Mouse (Mus musculus): Measurements from ENCODE around the gene Cic. TPM values are rescaled to one million over a fixed set of nuclear protein-coding genes. Genes with fewer than 3 reads are reported as not detected.
"Not testable (repeated sequence)": the region's sequence is repeated elsewhere in the genome, so short reads cannot be mapped to it uniquely, and the experiment has no call there.

The Cic gene
- polyA plus RNA-seq, 1 experiment from 2014 or later: 36.0 TPM

DNA sequence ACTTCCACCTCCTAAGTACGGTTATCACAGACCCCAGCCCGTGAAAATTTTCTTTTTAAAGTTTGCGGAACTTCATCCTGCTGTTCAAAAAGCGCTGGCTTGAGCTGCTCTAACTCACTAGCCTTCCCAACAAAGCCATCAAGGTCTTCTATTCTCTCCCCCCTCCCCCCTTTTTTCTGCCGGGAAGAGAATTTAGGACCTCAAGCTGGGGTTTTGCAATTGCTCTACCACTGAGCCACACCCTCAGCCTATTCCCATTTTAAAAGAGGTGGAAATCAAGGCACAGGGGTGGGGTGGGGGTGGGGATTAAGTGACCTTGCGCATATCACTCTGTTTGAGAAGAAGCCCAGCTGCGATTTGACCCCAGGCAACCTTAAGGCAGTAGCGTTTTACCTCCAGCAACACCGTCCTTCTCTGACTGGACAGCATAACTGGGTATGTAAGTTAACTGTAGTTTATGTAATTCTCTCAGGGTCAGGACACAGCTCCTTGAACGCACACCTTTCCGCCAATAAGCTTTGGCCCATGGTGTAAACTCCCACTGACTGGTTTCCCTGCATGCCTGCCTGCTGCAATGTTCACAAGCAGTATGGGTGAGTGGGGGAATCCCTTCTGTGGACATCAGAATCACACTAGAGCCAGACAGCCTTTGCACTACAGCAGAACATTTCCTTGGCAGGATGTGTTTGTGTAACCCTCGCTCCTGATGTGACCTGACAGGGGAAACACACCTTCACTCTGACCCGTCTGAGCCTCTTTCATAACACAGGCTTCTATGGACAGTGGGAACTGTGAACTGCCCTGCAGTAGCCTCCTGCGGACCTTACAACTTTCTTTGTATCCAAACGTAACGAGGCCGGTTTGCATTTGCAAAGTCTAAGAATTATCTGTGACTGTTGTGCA is 3.3 kb upstream of the Cic start:
- H3K4me2 ChIP-seq (replicated peaks; ENCODE audit: low read depth, low read length): no peak overlapping the region
- H3K9ac ChIP-seq (ENCODE audit: low read depth, low read length): no peak overlapping the region
- no peaks in the 10 kb centered on the region for H3K27me3 ChIP-seq (ENCODE audit: control insufficient read depth, insufficient read depth, low read length)
- peaks cover 9% of the 10 kb centered on the region; the same call in 1 of the 2 replicates for H3K4me1 ChIP-seq (ENCODE audit: control insufficient read depth, insufficient read depth, low read length)
- 30% methylated on average over 17 of the region's 17 CpGs for WGBS
- H3K9me3 ChIP-seq (ENCODE audit: control insufficient read depth, low read length): no peaks in the 10 kb centered on the region
- H3K36me3 ChIP-seq (ENCODE audit: control insufficient read depth, insufficient read depth, low read length): no peaks in the 10 kb centered on the region
- no peak for ATAC-seq (ENCODE audit: low FRiP score, low TSS enrichment)
- no peak overlapping the region for H3K27ac ChIP-seq (ENCODE audit: low read depth, low read length)
- no peak overlapping the region for H3K4me3 ChIP-seq (ENCODE audit: low read length)

DNA sequence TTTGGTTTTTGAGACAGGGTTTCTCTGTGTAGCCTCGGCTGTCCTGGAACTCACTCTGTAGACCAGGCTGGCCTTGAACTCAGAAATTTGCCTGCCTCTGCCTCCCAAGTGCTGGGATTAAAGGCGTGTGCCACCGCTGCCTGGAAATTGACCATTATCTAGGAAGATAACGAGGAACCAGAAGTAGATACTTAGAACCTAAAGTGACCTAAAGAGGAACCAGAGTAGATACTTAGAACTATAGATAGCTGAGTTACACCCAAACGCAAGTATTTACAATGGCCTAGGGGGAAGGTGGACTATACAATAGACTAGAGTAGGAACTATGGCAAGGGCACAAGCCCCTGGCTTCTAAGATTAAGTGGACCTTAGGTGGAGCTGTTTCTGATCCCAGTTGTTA is 1.8 kb upstream of the Cic start:
- WGBS: 91% methylated on average over 5 of the region's 5 CpGs
- H3K4me1 ChIP-seq (ENCODE audit: control insufficient read depth, insufficient read depth, low read length): peaks cover 24% of the 10 kb centered on the region
- not testable (repeated sequence) for H3K27ac ChIP-seq (ENCODE audit: low read depth, low read length); H3K9me3 ChIP-seq (ENCODE audit: control insufficient read depth, low read length); H3K4me3 ChIP-seq (ENCODE audit: low read length); ATAC-seq (ENCODE audit: low FRiP score, low TSS enrichment); H3K4me2 ChIP-seq (replicated peaks; ENCODE audit: low read depth, low read length); H3K27me3 ChIP-seq (ENCODE audit: control insufficient read depth, insufficient read depth, low read length); H3K36me3 ChIP-seq (ENCODE audit: control insufficient read depth, insufficient read depth, low read length); H3K9ac ChIP-seq (ENCODE audit: low read depth, low read length)

DNA sequence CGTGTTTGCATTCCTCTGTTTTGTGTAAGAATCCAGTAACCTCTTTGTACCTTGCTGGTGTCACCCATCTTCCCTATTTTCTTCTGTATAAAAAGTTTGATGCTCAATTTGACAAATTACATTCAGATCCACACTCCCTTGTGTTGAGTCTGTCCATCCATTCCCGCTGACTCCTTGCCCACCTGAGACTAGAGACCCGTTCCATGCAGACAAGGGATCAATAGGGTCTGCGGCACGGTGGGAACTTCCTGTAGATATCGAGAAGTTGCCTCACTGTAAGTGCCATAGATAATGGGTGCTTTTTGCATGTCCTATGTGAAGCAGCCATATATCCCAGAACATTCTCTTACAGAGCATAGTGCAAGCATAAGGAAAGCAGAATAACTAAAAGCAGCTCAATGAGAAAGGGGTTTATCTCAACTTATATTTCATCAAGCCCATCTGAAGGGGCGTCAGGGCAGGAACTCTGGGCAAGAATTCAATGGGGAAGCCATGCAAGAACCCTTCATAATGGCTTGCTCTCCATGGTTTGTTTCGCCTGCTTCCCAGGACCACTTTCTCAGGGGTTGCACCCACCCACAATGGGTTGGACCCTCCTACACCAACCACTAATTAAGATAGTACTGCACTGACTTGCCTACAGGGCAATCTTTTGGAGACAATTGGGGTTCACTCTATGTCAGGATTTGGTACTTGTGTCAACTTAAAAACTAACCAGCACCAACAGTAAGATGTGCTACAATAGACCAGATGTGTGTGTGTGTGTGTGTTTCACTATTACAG is 1.1 kb upstream of the Cic start:
- H3K4me3 ChIP-seq (ENCODE audit: low read length): peak overlapping the region; percentile 82; the same call in 1 of the 2 replicates
- H3K27me3 ChIP-seq (ENCODE audit: control insufficient read depth, insufficient read depth, low read length): no peaks in the 10 kb centered on the region
- no peaks in the 10 kb centered on the region for H3K9me3 ChIP-seq (ENCODE audit: control insufficient read depth, low read length)
- H3K4me1 ChIP-seq (ENCODE audit: control insufficient read depth, insufficient read depth, low read length): peaks cover 25% of the 10 kb centered on the region
- peaks cover 6% of the 10 kb centered on the region for H3K36me3 ChIP-seq (ENCODE audit: control insufficient read depth, insufficient read depth, low read length)
- no peak overlapping the region for H3K27ac ChIP-seq (ENCODE audit: low read depth, low read length)
- ATAC-seq (ENCODE audit: low FRiP score, low TSS enrichment): no peak
- WGBS: 90% methylated on average over 8 of the region's 8 CpGs
- H3K4me2 ChIP-seq (replicated peaks; ENCODE audit: low read depth, low read length): peak overlapping the region; percentile 43
- peak overlapping the region; percentile 61; the same call in 1 of the 2 replicates for H3K9ac ChIP-seq (ENCODE audit: low read depth, low read length)

DNA sequence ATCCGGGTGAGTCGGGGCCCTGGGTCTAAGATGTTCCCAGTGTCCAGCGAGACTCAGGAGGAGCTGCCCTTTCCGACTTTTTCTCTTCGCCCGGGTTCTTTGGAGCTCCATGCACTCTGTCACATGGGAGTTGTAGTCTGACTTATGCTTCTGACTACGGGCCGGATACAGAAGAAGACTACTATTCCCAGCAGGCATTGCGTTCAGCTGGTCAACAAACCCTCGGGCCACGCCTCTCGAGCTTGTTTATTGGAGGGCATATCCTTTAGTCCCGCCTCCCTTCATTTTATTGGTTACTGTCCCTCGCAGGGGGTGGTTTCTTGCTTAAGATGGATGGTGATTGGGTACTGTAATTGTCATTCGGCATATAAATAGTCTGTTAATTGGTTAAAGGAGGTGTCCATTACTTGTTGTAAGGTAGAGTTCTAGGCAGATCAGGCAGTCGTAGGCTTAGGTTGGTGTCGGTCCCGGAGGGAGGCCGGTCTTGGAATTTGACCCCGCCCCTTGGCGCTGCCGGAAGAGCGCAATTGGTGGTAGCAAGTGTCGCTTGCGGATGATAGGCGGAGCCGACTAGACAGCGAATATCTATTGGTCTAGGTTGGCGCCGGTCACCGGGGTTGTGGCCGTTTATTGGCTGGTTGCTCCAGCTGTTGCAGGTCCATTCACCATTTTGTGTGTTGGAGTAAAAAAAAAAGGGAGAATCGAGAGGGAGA is 403 bp downstream of the Cic start:
- ATAC-seq (ENCODE audit: low FRiP score, low TSS enrichment): peak; percentile 95
- under 1% methylated on average over 33 of the region's 33 CpGs for WGBS

DNA sequence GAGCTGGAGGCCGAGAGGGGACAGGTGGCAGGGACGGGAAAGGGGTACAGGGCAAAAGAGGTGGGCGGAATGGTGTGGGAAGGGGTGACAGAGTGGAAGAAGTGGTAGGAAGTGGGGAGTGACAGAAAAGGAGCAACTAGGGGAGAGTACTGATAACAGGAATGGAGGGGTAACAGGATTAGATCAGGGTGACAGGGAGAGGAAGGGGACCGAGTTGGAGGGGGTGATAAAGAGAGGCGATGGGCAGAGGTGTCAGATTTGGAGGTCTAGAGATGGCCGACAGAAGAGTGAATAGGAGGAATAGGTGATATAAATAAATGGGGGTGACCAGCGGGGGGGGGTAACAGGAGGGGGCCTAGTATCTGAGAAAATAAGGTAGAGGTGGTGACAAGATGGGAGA is 1.1 kb downstream of the Cic start:
- ATAC-seq (ENCODE audit: low FRiP score, low TSS enrichment): no peak
- Histone ChIP-seq H3K4me3 (ENCODE audit: low read length) (peak overlapping the region; percentile 82), H3K4me2 (replicated peaks; ENCODE audit: low read depth, low read length) (peak overlapping the region; percentile 77), H3K9me3 (ENCODE audit: control insufficient read depth, low read length) (no peaks in the 10 kb centered on the region), H3K27me3 (ENCODE audit: control insufficient read depth, insufficient read depth, low read length) (no peaks in the 10 kb centered on the region), H3K36me3 (ENCODE audit: control insufficient read depth, insufficient read depth, low read length) (peaks cover 28% of the 10 kb centered on the region), H3K9ac (ENCODE audit: low read depth, low read length) (peak overlapping the region; percentile 80), H3K4me1 (ENCODE audit: control insufficient read depth, insufficient read depth, low read length) (peaks cover 25% of the 10 kb centered on the region), H3K27ac (ENCODE audit: low read depth, low read length) (peak overlapping the region; percentile 71; the same call in 1 of the 2 replicates)
- 4% methylated on average over 7 of the region's 7 CpGs for WGBS

More for the DNA sequence above, 403 bp downstream of the Cic start:
- Histone ChIP-seq H3K4me1 (ENCODE audit: control insufficient read depth, insufficient read depth, low read length) (peaks cover 25% of the 10 kb centered on the region), H3K27me3 (ENCODE audit: control insufficient read depth, insufficient read depth, low read length) (no peaks in the 10 kb centered on the region), H3K4me3 (ENCODE audit: low read length) (peak overlapping the region; percentile 82), H3K36me3 (ENCODE audit: control insufficient read depth, insufficient read depth, low read length) (peaks cover 21% of the 10 kb centered on the region), H3K9ac (ENCODE audit: low read depth, low read length) (peak overlapping the region; percentile 80), H3K27ac (ENCODE audit: low read depth, low read length) (peak overlapping the region; percentile 84; the same call in 1 of the 2 replicates), H3K4me2 (replicated peaks; ENCODE audit: low read depth, low read length) (peak overlapping the region; percentile 77), H3K9me3 (ENCODE audit: control insufficient read depth, low read length) (no peaks in the 10 kb centered on the region)

DNA sequence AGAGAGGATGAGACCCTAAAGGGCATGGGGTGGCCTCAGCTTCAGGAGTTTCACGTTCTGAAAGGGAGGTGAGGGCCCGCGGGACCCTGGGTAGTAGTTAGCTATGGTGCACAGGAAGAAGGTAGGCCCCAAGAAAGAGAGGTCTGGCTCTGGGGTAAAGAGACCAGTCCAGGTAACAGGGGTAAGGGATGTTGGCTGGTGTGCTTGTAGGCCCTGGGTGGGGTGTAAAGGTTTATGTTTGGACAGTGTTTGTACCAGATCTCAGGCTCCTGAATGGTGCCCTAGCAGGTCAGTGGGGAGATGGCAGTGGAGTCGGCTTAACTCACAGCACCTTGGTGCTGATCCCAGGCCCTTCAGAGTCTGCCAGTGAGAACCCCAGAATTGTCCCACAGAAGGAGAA is 1.5 kb downstream of the Cic start:
- peaks cover 29% of the 10 kb centered on the region for H3K36me3 ChIP-seq (ENCODE audit: control insufficient read depth, insufficient read depth, low read length)
- no peaks in the 10 kb centered on the region for H3K27me3 ChIP-seq (ENCODE audit: control insufficient read depth, insufficient read depth, low read length)
- ATAC-seq (ENCODE audit: low FRiP score, low TSS enrichment): no peak
- H3K27ac ChIP-seq (ENCODE audit: low read depth, low read length): peak overlapping the region; percentile 48; the same call in 1 of the 2 replicates
- H3K4me1 ChIP-seq (ENCODE audit: control insufficient read depth, insufficient read depth, low read length): peaks cover 25% of the 10 kb centered on the region
- H3K9ac ChIP-seq (ENCODE audit: low read depth, low read length): peak overlapping the region; percentile 80; the same call in 1 of the 2 replicates
- H3K4me3 ChIP-seq (ENCODE audit: low read length): peak overlapping the region; percentile 82
- WGBS: 36% methylated on average over 4 of the region's 4 CpGs
- peak overlapping the region; percentile 77 for H3K4me2 ChIP-seq (replicated peaks; ENCODE audit: low read depth, low read length)
- no peaks in the 10 kb centered on the region for H3K9me3 ChIP-seq (ENCODE audit: control insufficient read depth, low read length)

DNA sequence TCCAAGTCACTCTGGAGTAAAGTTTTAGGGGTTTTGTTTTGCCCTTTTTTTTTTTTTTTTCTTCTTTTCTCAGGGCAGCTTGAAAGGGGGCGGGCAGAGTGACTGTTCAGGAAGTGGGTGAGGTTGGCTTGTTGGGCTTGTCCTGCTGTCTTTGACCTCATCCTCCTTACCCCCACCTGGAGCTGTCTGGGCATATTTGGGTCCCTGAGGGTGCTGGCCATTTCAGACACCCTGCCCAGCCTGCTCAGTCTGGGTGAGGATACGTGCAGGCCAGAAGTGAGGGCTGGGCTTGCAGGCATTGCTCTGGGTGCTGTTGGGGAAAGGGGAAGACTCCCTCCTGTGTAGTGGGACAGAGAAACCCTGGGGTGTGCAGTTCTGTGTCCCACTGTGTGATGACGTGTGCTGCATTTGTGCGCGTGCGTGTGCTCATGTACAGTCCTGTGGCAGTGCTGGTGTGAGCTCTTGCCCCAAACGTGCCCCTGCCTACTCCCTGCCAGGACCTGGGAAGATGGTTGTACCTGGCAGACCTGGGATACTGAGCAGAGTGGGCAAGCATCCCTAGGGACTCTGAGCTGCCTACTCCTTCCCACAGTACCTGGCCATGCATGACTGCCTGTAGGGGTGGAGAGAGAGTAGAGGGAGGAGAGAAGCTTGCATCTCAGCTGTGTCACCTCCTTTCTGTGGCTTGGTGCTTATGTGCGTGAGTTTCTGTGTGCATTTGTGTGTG is 2.2 kb downstream of the Cic start:
- WGBS: 75% methylated on average over 8 of the region's 8 CpGs
- H3K4me1 ChIP-seq (ENCODE audit: control insufficient read depth, insufficient read depth, low read length): peaks cover 25% of the 10 kb centered on the region

More for the DNA sequence above, 2.2 kb downstream of the Cic start:
- Histone ChIP-seq H3K36me3 (ENCODE audit: control insufficient read depth, insufficient read depth, low read length) (peaks cover 29% of the 10 kb centered on the region), H3K27me3 (ENCODE audit: control insufficient read depth, insufficient read depth, low read length) (no peaks in the 10 kb centered on the region), H3K4me2 (replicated peaks; ENCODE audit: low read depth, low read length) (peak overlapping the region; percentile 77), H3K4me3 (ENCODE audit: low read length) (peak overlapping the region; percentile 82; the same call in 1 of the 2 replicates), H3K27ac (ENCODE audit: low read depth, low read length) (peak overlapping the region; percentile 48; the same call in 1 of the 2 replicates), H3K9ac (ENCODE audit: low read depth, low read length) (peak overlapping the region; percentile 80), H3K9me3 (ENCODE audit: control insufficient read depth, low read length) (no peaks in the 10 kb centered on the region)
- ATAC-seq (ENCODE audit: low FRiP score, low TSS enrichment): no peak

Measured in kidney, embryonic 14.5 days (tissue).